Mouse (Mus musculus): ENCODE data around the gene Mdh2.

DNA sequence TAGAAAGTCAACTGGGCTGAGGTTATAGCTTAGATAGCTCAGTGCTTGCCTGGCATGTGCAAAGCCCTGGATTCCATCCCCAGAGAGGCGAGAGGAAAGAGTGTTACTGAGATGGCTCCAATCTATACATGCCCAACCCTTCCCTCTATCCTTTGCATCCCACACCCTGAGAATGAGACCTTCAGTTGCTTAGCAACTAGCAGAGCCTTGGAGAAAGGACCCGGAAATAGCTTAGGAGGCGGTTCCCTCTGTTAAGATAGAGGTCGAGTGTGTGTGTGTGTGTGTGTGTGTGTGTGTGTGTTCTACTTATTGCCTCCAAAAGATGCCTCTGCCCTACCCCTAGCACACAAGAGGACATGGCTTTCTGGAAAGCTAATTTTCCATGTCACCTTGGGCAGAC, 54.4 kb downstream of the Mdh2 start:
- no peak for TF ChIP-seq CTCF (IDR thresholded peaks at IDR 0.05; ENCODE audit: borderline replicate concordance, insufficient read depth, low read depth, low read length)
- TF ChIP-seq POLR2A (IDR thresholded peaks at IDR 0.05; ENCODE audit: borderline replicate concordance, insufficient read depth, low read length): no peak

All from cerebellum, adult 2 months (tissue).